Mouse (Mus musculus): ENCODE data around the gene Igf1r. TPM values are rescaled to one million over a fixed set of nuclear protein-coding genes. Genes with fewer than 3 reads are reported as not detected.

Gene Igf1r
- polyA plus RNA-seq, 1 experiment from 2014 or later = 10.2 TPM

GRCm38 (mm10) chr7:68259523-68260081 is 307.0 kb downstream of the Igf1r start:
- DNase-seq (ENCODE audit: low spot score) = no peak
- 54% methylated on average over 6 of the region's 6 CpGs for WGBS
- Histone ChIP-seq H3K4me3 (ENCODE audit: low read depth, low read length) (no peak overlapping the region), H3K27ac (ENCODE audit: low read depth, low read length) (no peak overlapping the region), H3K4me1 (replicated peaks; ENCODE audit: control insufficient read depth, insufficient read depth, low read length) (no peaks in the 10 kb centered on the region; the same call in 1 of the 2 replicates), H3K27me3 (replicated peaks; ENCODE audit: control insufficient read depth, insufficient read depth, low read length) (peaks cover 10% of the 10 kb centered on the region), H3K36me3 (ENCODE audit: control insufficient read depth, insufficient read depth, low read length) (no peaks in the 10 kb centered on the region), H3K9ac (ENCODE audit: low read depth, low read length) (no peak overlapping the region), H3K4me2 (no peak overlapping the region), H3K9me3 (ENCODE audit: control insufficient read depth, low read length) (no peaks in the 10 kb centered on the region)
- no peak for ATAC-seq (replicated peaks; ENCODE audit: low FRiP score)

- WGBS = 66% methylated on average over 8 of the region's 8 CpGs
- H3K27ac ChIP-seq (ENCODE audit: low read depth, low read length) = no peak overlapping the region
These were observed 310.1 kb downstream of the Igf1r start for GRCm38 (mm10) chr7:68262612-68263200.

GRCm38 (mm10) chr7:68263346-68264027 is 310.9 kb downstream of the Igf1r start:
- no peak overlapping the region for H3K9ac ChIP-seq (ENCODE audit: low read depth, low read length)
- no peaks in the 10 kb centered on the region for H3K9me3 ChIP-seq (ENCODE audit: control insufficient read depth, low read length)
- peak overlapping the region; percentile 23; the same call in 1 of the 2 replicates for H3K4me3 ChIP-seq (ENCODE audit: low read depth, low read length)
- peaks cover 12% of the 10 kb centered on the region for H3K27me3 ChIP-seq (replicated peaks; ENCODE audit: control insufficient read depth, insufficient read depth, low read length)
- no peak overlapping the region for H3K27ac ChIP-seq (ENCODE audit: low read depth, low read length)
- WGBS = 64% methylated on average over 8 of the region's 8 CpGs
- no peaks in the 10 kb centered on the region; the same call in 1 of the 2 replicates for H3K4me1 ChIP-seq (replicated peaks; ENCODE audit: control insufficient read depth, insufficient read depth, low read length)
- ATAC-seq (replicated peaks; ENCODE audit: low FRiP score) (no peak), DNase-seq (ENCODE audit: low spot score) (no peak)
- H3K4me2 ChIP-seq = peak overlapping the region; percentile 67
- no peaks in the 10 kb centered on the region for H3K36me3 ChIP-seq (ENCODE audit: control insufficient read depth, insufficient read depth, low read length)

More at GRCm38 (mm10) chr7:68262612-68263200, 310.1 kb downstream of the Igf1r start:
- H3K9ac ChIP-seq (ENCODE audit: low read depth, low read length) = no peak overlapping the region
- no peaks in the 10 kb centered on the region for H3K36me3 ChIP-seq (ENCODE audit: control insufficient read depth, insufficient read depth, low read length)
- no peak overlapping the region for H3K4me2 ChIP-seq
- ATAC-seq (replicated peaks; ENCODE audit: low FRiP score) (no peak), DNase-seq (ENCODE audit: low spot score) (no peak)
- no peak overlapping the region for H3K4me3 ChIP-seq (ENCODE audit: low read depth, low read length)
- H3K4me1 ChIP-seq (replicated peaks; ENCODE audit: control insufficient read depth, insufficient read depth, low read length) = no peaks in the 10 kb centered on the region; the same call in 1 of the 2 replicates
- H3K9me3 ChIP-seq (ENCODE audit: control insufficient read depth, low read length) = no peaks in the 10 kb centered on the region
- peaks cover 12% of the 10 kb centered on the region for H3K27me3 ChIP-seq (replicated peaks; ENCODE audit: control insufficient read depth, insufficient read depth, low read length)

GRCm38 (mm10) chr7:68264028-68264453 is 311.4 kb downstream of the Igf1r start, which contains the start of gene Pgpep1l:
Pgpep1l (minus strand) TSS chr7:68264233.
- Histone ChIP-seq H3K9me3 (ENCODE audit: control insufficient read depth, low read length) (no peaks in the 10 kb centered on the region), H3K27me3 (replicated peaks; ENCODE audit: control insufficient read depth, insufficient read depth, low read length) (peaks cover 12% of the 10 kb centered on the region), H3K4me1 (replicated peaks; ENCODE audit: control insufficient read depth, insufficient read depth, low read length) (no peaks in the 10 kb centered on the region; the same call in 1 of the 2 replicates), H3K27ac (ENCODE audit: low read depth, low read length) (no peak within 1 kb of the TSS), H3K4me3 (ENCODE audit: low read depth, low read length) (peak within 1 kb of the TSS; percentile 23; the same call in 1 of the 2 replicates), H3K36me3 (ENCODE audit: control insufficient read depth, insufficient read depth, low read length) (no peaks in the 10 kb centered on the region), H3K4me2 (peak within 1 kb of the TSS; percentile 67), H3K9ac (ENCODE audit: low read depth, low read length) (no peak within 1 kb of the TSS)
- DNase-seq (ENCODE audit: low spot score) (no peak), ATAC-seq (replicated peaks; ENCODE audit: low FRiP score) (no peak)
- 10% methylated on average over 25 of the region's 25 CpGs for whole genome bisulfite sequencing

GRCm38 (mm10) chr7:68264531-68264930 is 311.9 kb downstream of the Igf1r start:
- Histone ChIP-seq H3K27me3 (replicated peaks; ENCODE audit: control insufficient read depth, insufficient read depth, low read length) (peaks cover 12% of the 10 kb centered on the region), H3K4me1 (replicated peaks; ENCODE audit: control insufficient read depth, insufficient read depth, low read length) (no peaks in the 10 kb centered on the region; the same call in 1 of the 2 replicates), H3K27ac (ENCODE audit: low read depth, low read length) (no peak overlapping the region), H3K4me3 (ENCODE audit: low read depth, low read length) (peak overlapping the region; percentile 23; the same call in 1 of the 2 replicates), H3K36me3 (ENCODE audit: control insufficient read depth, insufficient read depth, low read length) (no peaks in the 10 kb centered on the region), H3K4me2 (peak overlapping the region; percentile 67), H3K9me3 (ENCODE audit: control insufficient read depth, low read length) (no peaks in the 10 kb centered on the region), H3K9ac (ENCODE audit: low read depth, low read length) (no peak overlapping the region)
- 16% methylated on average over 14 of the region's 14 CpGs for WGBS
- no peak for ATAC-seq (replicated peaks; ENCODE audit: low FRiP score)
- DNase-seq (ENCODE audit: low spot score) = peak; percentile 42

- DNase-seq (ENCODE audit: low spot score) = no peak
- no peak for ATAC-seq (replicated peaks; ENCODE audit: low FRiP score)
These were observed 312.8 kb downstream of the Igf1r start for GRCm38 (mm10) chr7:68265391-68265790.

GRCm38 (mm10) chr7:68266691-68267090 is 314.1 kb downstream of the Igf1r start:
- no peak for DNase-seq (ENCODE audit: low spot score)
- 43% methylated on average over 6 of the region's 6 CpGs for WGBS
- Histone ChIP-seq H3K36me3 (ENCODE audit: control insufficient read depth, insufficient read depth, low read length) (no peaks in the 10 kb centered on the region), H3K27ac (ENCODE audit: low read depth, low read length) (no peak overlapping the region), H3K9me3 (ENCODE audit: control insufficient read depth, low read length) (no peaks in the 10 kb centered on the region), H3K4me2 (no peak overlapping the region), H3K9ac (ENCODE audit: low read depth, low read length) (no peak overlapping the region), H3K27me3 (replicated peaks; ENCODE audit: control insufficient read depth, insufficient read depth, low read length) (peaks cover 12% of the 10 kb centered on the region), H3K4me3 (ENCODE audit: low read depth, low read length) (no peak overlapping the region), H3K4me1 (replicated peaks; ENCODE audit: control insufficient read depth, insufficient read depth, low read length) (no peaks in the 10 kb centered on the region; the same call in 1 of the 2 replicates)
- ATAC-seq (replicated peaks; ENCODE audit: low FRiP score) = no peak

More at GRCm38 (mm10) chr7:68265391-68265790, 312.8 kb downstream of the Igf1r start:
- H3K36me3 ChIP-seq (ENCODE audit: control insufficient read depth, insufficient read depth, low read length) = no peaks in the 10 kb centered on the region
- 41% methylated on average over 7 of the region's 7 CpGs for WGBS
- H3K9ac ChIP-seq (ENCODE audit: low read depth, low read length) = no peak overlapping the region
- H3K4me3 ChIP-seq (ENCODE audit: low read depth, low read length) = no peak overlapping the region
- H3K4me1 ChIP-seq (replicated peaks; ENCODE audit: control insufficient read depth, insufficient read depth, low read length) = no peaks in the 10 kb centered on the region; the same call in 1 of the 2 replicates
- no peaks in the 10 kb centered on the region for H3K9me3 ChIP-seq (ENCODE audit: control insufficient read depth, low read length)
- H3K27me3 ChIP-seq (replicated peaks; ENCODE audit: control insufficient read depth, insufficient read depth, low read length) = peaks cover 12% of the 10 kb centered on the region
- H3K4me2 ChIP-seq = no peak overlapping the region
- no peak overlapping the region for H3K27ac ChIP-seq (ENCODE audit: low read depth, low read length)

- Histone ChIP-seq H3K9me3 (ENCODE audit: control insufficient read depth, low read length) (no peaks in the 10 kb centered on the region), H3K4me2 (no peak overlapping the region), H3K4me1 (replicated peaks; ENCODE audit: control insufficient read depth, insufficient read depth, low read length) (peaks cover 3% of the 10 kb centered on the region; the same call in 1 of the 2 replicates), H3K9ac (ENCODE audit: low read depth, low read length) (no peak overlapping the region), H3K36me3 (ENCODE audit: control insufficient read depth, insufficient read depth, low read length) (no peaks in the 10 kb centered on the region), H3K27ac (ENCODE audit: low read depth, low read length) (no peak overlapping the region), H3K4me3 (ENCODE audit: low read depth, low read length) (no peak overlapping the region), H3K27me3 (replicated peaks; ENCODE audit: control insufficient read depth, insufficient read depth, low read length) (no peaks in the 10 kb centered on the region)
- WGBS = 67% methylated on average over 4 of the region's 4 CpGs
- DNase-seq (ENCODE audit: low spot score) (no peak), ATAC-seq (replicated peaks; ENCODE audit: low FRiP score) (no peak)
These were observed 317.9 kb downstream of the Igf1r start for GRCm38 (mm10) chr7:68270551-68270950.

All from liver, embryonic 11.5 days (tissue).